Mouse (Mus musculus) retina, postnatal 7 days (tissue): ENCODE data around the gene Rnase10.
"Not testable (repeated sequence)": the region's sequence is repeated elsewhere in the genome, so short reads cannot be mapped to it uniquely, and the experiment has no call there.

Source experiments
- DNase-seq: peaks from one replicate; pipeline ENCODE4 v3.0.0-alpha.2; 2012; ENCODE audit warnings: low read depth, low spot score

The Rnase10 gene

DNA sequence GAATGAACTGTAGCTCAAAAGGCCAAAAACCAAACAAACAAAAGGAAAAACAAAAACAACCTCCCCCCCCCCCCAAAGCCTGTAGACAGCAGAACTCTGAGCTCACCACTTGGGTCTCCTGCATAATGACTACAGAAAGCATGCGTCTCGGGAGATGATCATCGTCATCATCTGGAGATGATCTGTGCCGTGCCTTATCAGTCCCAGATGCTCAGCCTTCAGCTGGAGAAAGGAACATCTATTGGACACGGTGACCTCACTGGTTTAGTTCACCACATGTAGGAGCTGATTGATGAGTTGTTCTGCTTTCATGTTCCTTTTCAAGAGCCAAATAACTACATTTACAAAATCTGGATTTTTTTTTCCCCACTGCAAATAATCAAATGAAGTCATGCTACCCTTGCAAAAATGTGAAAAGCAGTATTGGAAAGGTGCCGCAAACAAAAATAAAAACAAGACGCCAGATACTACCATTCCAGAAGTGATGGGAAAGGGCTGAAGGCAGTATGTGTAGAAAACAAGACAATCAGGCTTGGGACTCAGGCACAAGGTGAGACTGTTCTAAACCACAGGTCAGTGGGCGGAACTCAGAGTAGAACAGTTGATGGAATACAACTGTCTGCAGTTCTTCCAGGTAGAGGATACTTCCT, at the start of gene Rnase10:
TSS of gene Rnase10 (plus strand) at position 600 of the 650 bp plus-strand sequence.
- DNase-seq: no peak

GRCm38 (mm10) chr14:50958289-50958995, 49.1 kb upstream of the Rnase10 start:
- not testable (repeated sequence) for DNase-seq

- no peak for DNase-seq
These were observed 39.2 kb upstream of the Rnase10 start for GRCm38 (mm10) chr14:50968216-50968980.

DNA sequence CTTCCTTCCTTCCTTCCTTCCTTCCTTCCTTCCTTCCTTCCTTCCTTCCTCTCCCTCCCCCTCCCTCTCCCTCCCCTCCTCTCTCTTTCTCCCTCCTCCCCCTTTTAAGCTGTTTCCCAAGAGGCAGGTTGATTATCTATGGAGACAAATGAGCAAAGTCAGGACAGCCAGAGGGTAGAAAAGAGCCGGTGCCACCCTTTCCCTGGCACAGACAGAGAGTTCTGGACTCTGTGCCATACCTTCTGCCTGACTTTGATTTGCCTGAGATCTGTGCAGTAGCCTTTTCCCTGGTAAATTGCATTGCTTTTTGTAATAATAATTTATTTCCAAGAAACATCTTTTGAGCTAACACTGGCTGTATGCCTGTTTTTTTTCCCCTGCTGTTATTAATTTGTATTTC, 38.5 kb upstream of the Rnase10 start:
- DNase-seq: no peak

GRCm38 (mm10) chr14:50969558-50970544, 37.7 kb upstream of the Rnase10 start:
- no peak for DNase-seq

DNA sequence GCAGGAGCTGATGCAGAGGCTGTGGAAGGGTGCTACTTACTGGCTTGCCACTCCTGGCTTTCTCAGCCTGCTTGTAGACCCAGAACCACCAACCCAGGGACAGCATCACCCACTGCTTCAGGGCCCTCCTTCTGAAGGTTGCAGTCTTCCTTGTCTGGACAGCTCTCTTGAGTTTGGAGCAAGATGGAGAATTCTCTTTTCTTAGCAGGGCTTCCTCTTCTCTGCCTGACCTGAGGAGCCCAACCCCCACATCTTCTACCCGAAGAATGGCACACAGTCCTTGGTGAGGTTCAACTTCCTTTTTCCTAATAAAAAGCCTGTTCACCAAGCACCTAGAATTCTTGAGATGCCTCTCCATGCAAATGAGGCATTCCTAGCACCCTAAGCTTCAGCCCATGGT, 36.7 kb upstream of the Rnase10 start:
- no peak for DNase-seq

- DNase-seq: not testable (repeated sequence)
These were observed 34.5 kb upstream of the Rnase10 start for GRCm38 (mm10) chr14:50973054-50973453.

GRCm38 (mm10) chr14:50973700-50974099, 33.9 kb upstream of the Rnase10 start:
- DNase-seq: no peak

DNA sequence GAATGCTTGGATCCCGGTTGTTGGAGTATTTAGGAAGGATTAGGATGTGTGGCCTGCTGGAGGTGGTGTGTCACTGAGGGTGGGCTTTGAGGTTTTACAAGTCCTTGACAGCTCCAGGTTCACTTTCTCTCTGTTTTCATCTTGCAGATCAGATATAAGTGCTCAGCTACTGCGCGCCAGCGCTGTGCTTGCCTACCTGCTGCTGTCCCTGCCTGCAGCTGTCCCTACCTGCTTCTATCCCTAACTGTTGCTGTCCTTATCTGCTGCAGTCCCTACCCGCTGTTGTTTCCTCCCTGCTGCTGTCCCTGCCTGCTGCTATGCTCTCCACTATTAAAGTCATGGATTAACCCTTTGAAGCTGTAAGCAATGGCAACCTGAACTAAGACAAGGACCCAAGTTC, 32.5 kb upstream of the Rnase10 start:
- DNase-seq: no peak

GRCm38 (mm10) chr14:50976674-50977073, 30.9 kb upstream of the Rnase10 start:
- no peak for DNase-seq

GRCm38 (mm10) chr14:50978451-50978850, 29.1 kb upstream of the Rnase10 start:
- not testable (repeated sequence) for DNase-seq

DNA sequence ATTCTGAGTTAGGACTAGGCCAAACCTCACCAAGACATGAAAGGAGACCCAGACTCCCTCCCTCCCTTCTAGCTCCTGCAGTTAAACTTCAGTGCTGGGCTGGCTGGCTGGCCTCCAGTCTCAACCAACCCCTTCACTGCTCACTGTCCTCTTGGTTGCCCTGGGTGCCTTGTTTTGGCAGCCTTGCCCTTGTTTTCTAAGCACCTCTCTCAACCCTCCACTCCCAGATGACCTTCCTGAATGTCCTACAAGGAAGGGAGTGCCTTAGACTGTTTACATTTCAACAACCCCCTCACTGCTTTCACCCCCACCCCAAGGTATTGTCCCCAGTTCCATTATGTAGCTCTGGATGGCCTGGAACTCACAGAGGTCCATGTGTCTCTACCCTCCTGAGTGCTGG, 27.9 kb upstream of the Rnase10 start:
- no peak for DNase-seq

GRCm38 (mm10) chr14:50981207-50981606, 26.3 kb upstream of the Rnase10 start:
- no peak for DNase-seq

DNA sequence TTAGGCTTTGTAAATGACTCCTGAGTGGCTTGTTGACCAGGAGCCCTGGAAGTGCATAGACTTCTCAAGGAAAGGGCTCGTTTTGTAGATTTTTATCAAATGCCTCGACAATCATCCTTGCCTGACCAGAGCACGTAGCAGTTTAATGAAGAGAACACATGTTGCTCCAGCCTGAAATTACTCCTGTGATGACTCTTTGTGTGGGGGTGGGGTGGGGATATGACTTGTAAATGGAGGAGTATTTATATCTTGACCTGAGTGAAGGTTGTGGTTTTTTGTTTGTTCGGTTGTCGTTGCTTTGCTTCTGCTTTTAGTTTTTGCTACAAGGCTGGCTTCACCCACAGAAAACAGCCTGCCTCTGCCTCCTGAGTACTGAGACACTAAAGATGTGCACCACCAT, 25.7 kb upstream of the Rnase10 start:
- DNase-seq: no peak

DNA sequence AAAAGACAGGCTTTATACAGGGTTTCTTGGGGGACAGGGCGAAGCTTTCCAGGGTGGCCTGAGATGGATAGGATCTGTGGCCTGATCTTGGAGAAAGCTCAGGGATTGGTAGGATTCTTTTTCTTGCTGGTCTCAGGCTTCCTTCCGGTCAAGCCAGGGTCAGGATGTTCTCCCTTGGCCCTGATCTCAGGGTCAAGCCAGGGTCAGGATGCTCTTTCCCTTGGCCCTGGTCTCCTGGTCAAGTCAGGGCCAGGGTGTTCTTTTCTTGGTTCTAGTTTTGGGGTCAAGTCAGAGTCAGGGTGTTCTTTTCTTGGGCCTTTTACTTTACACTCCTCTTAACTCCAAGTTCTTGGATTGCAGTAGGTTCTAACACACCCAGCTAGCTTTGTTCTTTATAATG, 19.9 kb upstream of the Rnase10 start:
- DNase-seq: no peak

- no peak for DNase-seq
These were observed 16.5 kb upstream of the Rnase10 start for GRCm38 (mm10) chr14:50991037-50991436.

DNA sequence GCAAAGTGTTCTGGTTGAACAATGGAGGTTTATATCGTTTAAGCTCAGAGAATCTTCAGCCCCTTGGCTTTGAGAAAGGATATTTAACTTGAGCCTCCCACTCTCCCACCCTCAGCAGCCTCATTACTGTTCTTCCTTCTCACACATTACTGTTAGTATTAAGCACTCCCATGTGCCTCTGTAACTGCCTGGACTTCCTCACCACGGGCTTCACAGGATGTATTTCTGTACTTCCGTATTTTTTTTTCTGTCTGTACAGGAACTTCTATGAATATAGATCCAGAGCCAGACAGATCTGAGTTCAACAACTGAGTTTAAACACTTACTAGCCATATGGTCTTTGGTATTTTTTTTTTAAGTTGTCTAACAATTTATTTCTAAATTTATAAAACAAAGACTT, 10.5 kb upstream of the Rnase10 start:
- DNase-seq: no peak

DNA sequence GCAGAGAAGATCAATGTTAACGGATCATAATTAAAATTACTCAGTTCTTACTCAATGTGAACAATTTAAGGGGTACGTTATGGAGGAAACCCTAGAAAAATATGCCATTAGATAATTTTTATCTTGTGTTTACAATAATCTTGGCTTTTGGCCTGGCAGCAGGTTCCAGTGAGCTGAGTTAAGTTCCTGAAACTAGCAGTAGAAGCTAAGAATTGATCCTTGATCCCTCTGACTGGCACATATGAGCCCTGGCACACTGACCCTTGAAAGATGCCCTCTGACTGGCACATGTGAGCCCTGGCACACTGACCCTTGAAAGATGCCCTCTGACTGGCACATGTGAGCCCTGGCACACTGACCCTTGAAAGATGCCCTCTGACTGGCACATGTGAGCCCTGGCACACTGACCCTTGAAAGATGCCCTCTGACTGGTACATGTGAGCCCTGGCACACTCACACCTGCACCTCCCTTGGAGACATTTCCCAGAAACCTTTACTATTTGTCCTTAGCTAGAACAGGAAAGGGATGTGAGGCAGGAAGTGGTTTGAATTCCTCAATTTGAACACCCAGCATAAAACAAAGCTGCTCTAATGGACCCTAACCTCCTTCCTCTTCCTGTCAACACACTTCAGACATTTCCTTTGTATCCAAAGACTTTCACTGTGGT, 9.4 kb upstream of the Rnase10 start:
- DNase-seq: no peak

GRCm38 (mm10) chr14:51007914-51008713, 563 bp downstream of the Rnase10 start:
- no peak for DNase-seq

DNA sequence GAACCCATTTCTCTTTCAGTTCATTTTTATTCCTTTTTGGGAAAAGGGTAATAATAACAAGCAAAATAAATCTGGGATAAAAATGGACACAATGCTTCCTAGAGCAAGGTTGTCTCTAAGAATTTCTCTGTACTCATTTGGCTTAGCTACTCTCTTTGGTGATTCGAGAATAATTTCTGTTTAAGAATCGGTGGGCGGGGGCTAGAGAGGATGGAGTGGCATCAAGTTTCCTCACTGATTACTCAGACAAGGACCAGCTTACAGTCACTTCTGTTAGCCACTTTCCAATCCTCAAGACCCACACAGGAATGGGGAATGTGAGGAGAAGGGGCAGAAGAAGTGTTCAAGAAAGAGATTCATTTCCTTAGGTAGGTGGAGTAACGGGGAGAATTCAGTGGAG, 1.2 kb downstream of the Rnase10 start:
- DNase-seq: no peak
